Mouse (Mus musculus) MEL (cell line): ENCODE results near the gene Pcyt1b.

Experiments
- CHD2 ChIP-seq: IDR thresholded peaks from 2 replicates; pipeline ENCODE4 v1.6.1; 2011; ENCODE audit warnings: low read length, improper control_type of control experiment
- CTCF ChIP-seq, 3 experiments: IDR thresholded peaks in 2 of 3; conservative IDR thresholded peaks in 1 of 3; 2 replicates each; pipeline ENCODE4 v1.5.1; 2011 to 2012; ENCODE audit warnings: low read length in 3 of 3, low read depth in 2 of 3, mild to moderate bottlenecking in 2 of 3, improper control_type of control experiment in 1 of 3, inconsistent platforms in 1 of 3, mixed read lengths in 1 of 3, moderate library complexity in 1 of 3; ENCODE audit not compliant: control insufficient read depth in 1 of 3, insufficient read depth in 1 of 3, poor library complexity in 1 of 3, severe bottlenecking in 1 of 3
- E2F4 ChIP-seq: IDR thresholded peaks from 2 replicates; pipeline ENCODE4 v1.6.1; 2011; ENCODE audit warnings: low read depth, low read length, improper control_type of control experiment, borderline replicate concordance
- EP300 ChIP-seq, 2 experiments: IDR thresholded peaks; 2 replicates each; pipeline ENCODE4 v1.6.1; 2011; ENCODE audit warnings: improper control_type of control experiment in 2 of 2, low read length in 2 of 2, low read depth in 1 of 2, mild to moderate bottlenecking in 1 of 2
- MYB ChIP-seq: IDR thresholded peaks from 2 replicates; pipeline ENCODE4 v1.6.1; 2011; ENCODE audit warnings: mild to moderate bottlenecking, low read depth, low read length, improper control_type of control experiment
- NRF1 ChIP-seq: IDR thresholded peaks from 2 replicates; pipeline ENCODE4 v1.6.1; 2014; ENCODE audit warnings: low read depth, mild to moderate bottlenecking, inconsistent platforms, low read length, improper control_type of control experiment, moderate library complexity; ENCODE audit not compliant: poor library complexity, insufficient read depth, severe bottlenecking
- ZKSCAN1 ChIP-seq: IDR thresholded peaks from 2 replicates; pipeline ENCODE4 v1.6.1; 2012; ENCODE audit warnings: low read depth, mild to moderate bottlenecking, inconsistent platforms, low read length, improper control_type of control experiment, moderate library complexity
- ZNF384 ChIP-seq: IDR thresholded peaks from 2 replicates; pipeline ENCODE4 v1.6.1; 2012; ENCODE audit warnings: low read depth, mild to moderate bottlenecking, inconsistent platforms, low read length, improper control_type of control experiment

DNA sequence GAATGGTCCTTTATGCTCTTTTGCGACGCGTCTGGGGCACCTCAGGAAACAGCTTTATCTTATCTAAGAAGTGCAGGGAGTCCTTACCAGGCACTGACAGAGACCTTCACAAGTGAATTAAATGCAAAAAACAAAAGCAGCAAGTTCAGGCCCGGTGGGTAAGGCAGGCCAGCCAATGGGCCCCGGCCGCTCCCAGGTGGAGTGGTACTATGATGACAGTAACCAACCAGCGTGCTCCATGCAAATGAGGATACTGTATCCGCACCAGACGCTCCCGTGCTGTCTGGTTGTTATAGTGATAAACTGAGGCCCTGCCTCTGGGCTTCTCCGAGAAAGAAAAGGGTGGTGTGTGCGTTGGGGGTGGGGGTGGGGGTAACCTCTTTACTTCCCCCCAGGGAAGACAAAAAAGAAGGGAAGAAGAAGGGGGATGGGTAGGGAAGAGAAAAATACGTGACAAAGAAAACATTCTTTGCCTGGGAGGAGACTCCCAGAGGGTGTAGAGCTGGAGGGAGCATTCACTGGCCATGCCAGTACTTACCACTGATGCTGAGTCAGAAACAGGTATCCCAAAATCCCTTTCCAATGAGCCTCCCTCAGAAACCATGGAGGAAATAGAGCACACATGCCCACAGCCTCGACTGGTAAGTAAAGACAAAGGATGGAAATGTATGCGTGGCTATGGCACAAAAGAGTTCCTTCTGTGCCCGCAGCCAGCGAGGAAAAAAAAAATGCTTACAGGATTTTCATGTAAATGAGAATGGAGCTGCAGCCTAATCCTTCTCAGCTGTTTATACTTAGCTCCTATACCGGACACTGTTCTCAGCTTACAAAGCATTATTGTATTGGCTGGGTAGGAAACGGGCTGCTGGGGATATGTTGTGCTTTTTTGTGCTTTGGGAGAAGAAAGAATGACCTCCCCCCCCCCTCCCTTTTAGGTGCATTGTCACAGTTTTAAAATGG is 20.5 kb downstream of the Pcyt1b start:
- no peak for TF ChIP-seq E2F4
- TF ChIP-seq CTCF (IDR thresholded peaks at IDR 0.05 in 2 of 3, conservative IDR thresholded peaks at IDR 0.05 in 1 of 3; ENCODE audit: control insufficient read depth in 1 of 3, insufficient read depth in 1 of 3, low read depth in 2 of 3, low read length in 3 of 3, poor library complexity in 1 of 3, severe bottlenecking in 1 of 3): no peak
- TF ChIP-seq EP300 (IDR thresholded peaks at IDR 0.05; ENCODE audit: low read depth in 1 of 2, low read length in 2 of 2): peak; percentile 92
- TF ChIP-seq CHD2: peak; percentile 57; the same call in 1 of the 2 replicates
- TF ChIP-seq ZKSCAN1: no peak
- TF ChIP-seq MYB: no peak
- no peak for TF ChIP-seq NRF1
- peak; percentile 69 for TF ChIP-seq ZNF384
